Mouse (Mus musculus) spleen, adult 10 weeks (tissue): ENCODE measurements around the gene Gm10721. TPM values are rescaled to one million over a fixed set of nuclear protein-coding genes. Genes with fewer than 3 reads are reported as not detected.

ENCODE experiments used
- polyA plus RNA-seq: library from polyadenylated mRNA; stranded (reverse); fragments of 350-450 nt; fragmentation: Illumina TruSeq; extraction: RNeasy Lipid Tissue Mini Kit (QIAGEN cat#74804); gene quantifications from one replicate; pipeline ENCODE4 v1.2.3, GENCODE M21; 2015; ENCODE audit warnings: low replicate concordance; ENCODE audit not compliant: insufficient read depth

The Gm10721 gene
- not detected for polyA plus RNA-seq

GRCm38 (mm10) chr9:3012733-3013279 is at the start of gene Gm10721:
TSS of gene Gm10721 (plus strand) at chr9:3013140.

DNA sequence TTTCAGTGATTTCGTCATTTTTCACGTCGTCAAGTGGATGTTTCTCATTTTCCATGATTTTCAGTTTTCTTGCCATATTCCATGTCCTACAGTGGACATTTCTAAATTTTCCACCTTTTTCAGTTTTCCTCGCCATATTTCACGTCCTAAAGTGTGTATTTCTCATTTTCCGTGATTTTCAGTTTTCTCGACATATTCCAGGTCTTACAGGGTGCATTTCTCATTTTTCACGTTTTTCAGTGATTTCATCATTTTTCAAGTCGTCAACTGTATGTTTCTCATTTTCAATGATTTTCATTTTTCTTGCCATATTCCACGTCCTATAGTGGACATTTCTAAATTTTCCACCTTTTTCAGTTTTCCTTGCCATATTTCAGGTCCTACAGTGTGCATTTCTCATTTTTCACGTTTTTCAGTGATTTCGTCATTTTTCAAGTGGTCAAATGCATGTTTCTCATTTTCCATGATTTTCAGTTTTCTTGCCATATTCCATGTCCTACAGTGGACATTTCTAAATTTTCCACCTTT is 12.4 kb upstream of the Gm10721 start, which contains the start of gene Gm10722:
Gm10722 (plus strand) TSS at position 478 of the 528 bp plus-strand sequence.

GRCm38 (mm10) chr9:3002794-3003396 is 10.0 kb upstream of the Gm10721 start, which contains the start of gene Gm11168:
TSS of gene Gm11168 (plus strand) at chr9:3003346.

GRCm38 (mm10) chr9:3015354-3015753 is 2.4 kb downstream of the Gm10721 start, which contains the start of gene Gm10720:
TSS of gene Gm10720 (plus strand) at chr9:3015654.

DNA sequence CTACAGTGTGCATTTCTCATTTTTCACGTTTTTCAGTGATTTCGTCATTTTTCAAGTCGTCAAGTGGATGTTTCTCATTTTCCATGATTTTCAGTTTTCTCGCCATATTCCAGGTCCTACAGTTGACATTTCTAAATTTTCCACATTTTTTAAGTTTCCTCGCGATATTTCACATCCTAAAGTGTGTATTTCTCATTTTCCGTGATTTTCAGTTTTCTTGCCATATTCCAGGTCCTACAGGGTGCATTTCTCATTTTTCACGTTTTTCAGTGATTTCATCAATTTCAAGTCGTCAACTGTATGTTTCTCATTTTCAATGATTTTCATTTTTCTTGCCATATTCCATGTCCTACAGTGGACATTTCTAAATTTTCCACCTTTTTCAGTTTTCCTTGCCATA is 4.2 kb downstream of the Gm10721 start, which contains the start of gene Gm10719:
Gm10719 (plus strand) TSS at position 301 of the 400 bp plus-strand sequence.

DNA sequence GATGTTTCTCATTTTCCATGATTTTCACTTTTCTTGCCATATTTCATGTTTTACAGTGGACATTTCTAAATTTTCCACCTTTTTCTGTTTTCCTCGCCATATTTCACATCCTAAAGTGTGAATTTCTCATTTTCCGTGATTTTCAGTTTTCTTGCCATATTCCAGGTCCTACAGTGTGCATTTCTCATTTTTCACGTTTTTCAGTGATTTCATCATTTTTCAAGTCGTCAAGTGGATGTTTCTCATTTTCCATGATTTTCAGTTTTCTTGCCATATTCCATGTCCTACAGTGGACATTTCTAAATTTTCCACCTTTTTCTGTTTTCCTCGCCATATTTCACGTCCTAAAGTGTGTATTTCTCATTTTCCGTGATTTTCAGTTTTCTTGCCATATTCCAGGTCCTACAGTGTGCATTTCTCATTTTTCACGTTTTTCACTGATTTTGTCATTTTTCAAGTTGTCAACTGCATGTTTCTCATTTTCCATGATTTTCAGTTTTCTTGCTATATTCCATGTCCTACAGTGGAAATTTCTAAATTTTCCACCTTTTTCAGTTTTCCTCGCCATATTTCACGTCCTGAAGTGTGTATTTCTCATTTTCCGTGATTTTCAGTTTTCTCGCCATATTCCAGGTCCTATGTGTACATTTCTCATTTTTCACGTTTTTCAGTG is 10.5 kb downstream of the Gm10721 start, which contains the start of gene Gm10718:
Gm10718 (plus strand) TSS at position 236 of the 673 bp plus-strand sequence.

DNA sequence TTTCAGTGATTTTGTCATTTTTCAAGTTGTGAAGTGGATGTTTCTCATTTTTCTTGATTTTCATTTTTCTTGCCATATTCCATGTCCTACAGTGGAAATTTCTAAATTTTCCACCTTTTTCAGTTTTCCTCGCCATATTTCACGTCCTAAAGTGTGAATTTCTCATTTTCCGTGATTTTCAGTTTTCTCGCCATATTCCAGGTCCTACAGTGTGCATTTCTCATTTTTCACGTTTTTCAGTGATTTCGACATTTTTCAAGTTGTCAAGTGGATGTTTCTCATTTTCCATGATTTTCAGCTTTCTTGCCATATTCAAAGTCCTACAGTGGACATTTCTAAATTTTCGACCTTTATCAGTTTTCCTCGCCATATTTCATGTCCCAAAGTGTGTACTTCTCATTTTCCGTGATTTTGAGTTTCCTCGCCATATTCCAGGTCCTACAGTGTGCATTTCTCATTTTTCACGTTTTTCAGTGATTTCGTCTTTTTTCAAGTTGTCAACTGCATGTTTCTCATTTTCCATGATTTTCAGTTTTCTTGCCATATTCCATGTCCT is 12.1 kb downstream of the Gm10721 start, which contains the start of gene Gm10717:
Gm10717 (plus strand) TSS at position 506 of the 556 bp plus-strand sequence.

DNA sequence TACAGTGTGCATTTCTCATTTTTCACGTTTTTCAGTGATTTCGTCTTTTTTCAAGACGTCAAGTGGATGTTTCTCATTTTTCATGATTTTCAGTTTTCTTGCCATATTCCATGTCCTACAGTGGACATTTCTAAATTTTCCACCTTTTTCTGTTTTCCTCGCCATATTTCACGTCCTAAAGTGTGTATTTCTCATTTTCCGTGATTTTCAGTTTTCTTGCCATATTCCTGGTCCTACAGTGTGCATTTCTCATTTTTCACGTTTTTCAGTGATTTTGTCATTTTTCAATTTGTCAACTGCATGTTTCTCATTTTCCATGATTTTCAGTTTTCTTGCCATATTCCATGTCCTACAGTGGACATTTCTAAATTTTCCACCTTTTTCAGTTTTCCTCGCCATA is 21.4 kb downstream of the Gm10721 start, which contains the start of gene Gm17535:
Gm17535 (plus strand) TSS at position 301 of the 400 bp plus-strand sequence.

GRCm38 (mm10) chr9:3036577-3036976 is 23.6 kb downstream of the Gm10721 start, which contains the start of gene Gm10715:
TSS of gene Gm10715 (plus strand) at chr9:3036877.

Other genes starting within 250 kb of the Gm10721 start
- gene Gm10722, start 12.2 kb upstream of the Gm10721 start, polyA plus RNA-seq = not detected
- gene Gm11168, start 9.8 kb upstream of the Gm10721 start, polyA plus RNA-seq = not detected
- not detected for gene Gm10720, start 2.5 kb downstream of the Gm10721 start, polyA plus RNA-seq
- not detected for gene Gm10719, start 4.3 kb downstream of the Gm10721 start, polyA plus RNA-seq
- not detected for gene Gm10718, start 10.4 kb downstream of the Gm10721 start, polyA plus RNA-seq
- not detected for gene Gm10717, start 12.3 kb downstream of the Gm10721 start, polyA plus RNA-seq
- not detected for gene Gm17535, start 21.5 kb downstream of the Gm10721 start, polyA plus RNA-seq
- gene Gm10715, start 23.7 kb downstream of the Gm10721 start, polyA plus RNA-seq = not detected